7 mouse cellular contexts compared by ENCODE assay signal in genomic region chr2:167727161-167727560, GRCm38 (mm10). TPM values are rescaled to one million over a fixed set of nuclear protein-coding genes. Genes with fewer than 3 reads are reported as not detected.
DNase-seq lines count a peak whose midpoint lies in the region; ATAC-seq lines count a peak whose summit lies in the region.

No protein-coding gene starts in this region.

- intact Hi-C loops in left cerebral cortex, postnatal 4 days (cut with DNase I), result no loop called here

- 55% methylated on average over 13 of the region's 13 CpGs for WGBS in midbrain, embryonic 16.5 days
- 69% methylated on average over 13 of the region's 13 CpGs for WGBS in midbrain, embryonic 11.5 days

- H3K4me1 ChIP-seq in midbrain, embryonic 16.5 days (ENCODE audit: control insufficient read depth, insufficient read depth, low read length), result no peaks in the 10 kb centered on the region
- no peaks in the 10 kb centered on the region for H3K4me1 ChIP-seq in midbrain, embryonic 11.5 days (ENCODE audit: control insufficient read depth, insufficient read depth, low read length)

- H3K9me3 ChIP-seq in midbrain, embryonic 16.5 days (replicated peaks; ENCODE audit: control insufficient read depth, low read length, poor library complexity, severe bottlenecking), result no peaks in the 10 kb centered on the region
- no peaks in the 10 kb centered on the region for H3K9me3 ChIP-seq in midbrain, embryonic 11.5 days (ENCODE audit: control insufficient read depth, low read length)

- ATAC-seq in midbrain, embryonic 16.5 days, result peak; percentile 54; the same call in 1 of the 2 replicates
- ATAC-seq in midbrain, embryonic 11.5 days (ENCODE audit: low FRiP score), result no peak
- no peak for ATAC-seq in erythroblast, adult 5-6 weeks (replicated peaks; ENCODE audit: low FRiP score, poor library complexity, severe bottlenecking)

- no peak for DNase-seq in midbrain, embryonic 11.5 days (ENCODE audit: low spot score, missing footprints)
- peak; percentile 57 to 74 for DNase-seq in cerebellum, postnatal 10 days
- DNase-seq in kidney, adult 8-10 months, result peak; percentile 70 to 76
- DNase-seq in left cerebral cortex, postnatal 4 days, result peak; percentile 71
- peak; percentile 60 for DNase-seq in right cerebral cortex, postnatal 14 days

- H3K27ac ChIP-seq in midbrain, embryonic 16.5 days (ENCODE audit: low read length), result no peak overlapping the region
- H3K27ac ChIP-seq in midbrain, embryonic 11.5 days (ENCODE audit: low read depth, low read length), result no peak overlapping the region

- no peak overlapping the region for H3K4me3 ChIP-seq in midbrain, embryonic 16.5 days (ENCODE audit: low read depth, low read length)
- no peak overlapping the region for H3K4me3 ChIP-seq in midbrain, embryonic 11.5 days (ENCODE audit: low read depth, low read length)

- no peaks in the 10 kb centered on the region for H3K36me3 ChIP-seq in midbrain, embryonic 16.5 days (ENCODE audit: control insufficient read depth, insufficient read depth, low read length)
- no peaks in the 10 kb centered on the region for H3K36me3 ChIP-seq in midbrain, embryonic 11.5 days (ENCODE audit: control insufficient read depth, insufficient read depth, low read length)

- no peaks in the 10 kb centered on the region for H3K27me3 ChIP-seq in midbrain, embryonic 16.5 days (ENCODE audit: control insufficient read depth, insufficient read depth, low read depth, low read length)
- H3K27me3 ChIP-seq in midbrain, embryonic 11.5 days (ENCODE audit: control insufficient read depth, insufficient read depth, low read length), result no peaks in the 10 kb centered on the region

- H3K4me2 ChIP-seq in midbrain, embryonic 16.5 days (ENCODE audit: low read length), result no peak overlapping the region
- no peak overlapping the region for H3K4me2 ChIP-seq in midbrain, embryonic 11.5 days

- no peak overlapping the region for H3K9ac ChIP-seq in midbrain, embryonic 16.5 days (ENCODE audit: low read depth, low read length)
- no peak overlapping the region for H3K9ac ChIP-seq in midbrain, embryonic 11.5 days (ENCODE audit: low read length)

RNA-seq across cellular contexts. Expression of gene Tmem189, which starts 37.5 kb away (rescaled TPM):
- 29.7 and 30.3 TPM in 2 replicates for polyA plus RNA-seq in midbrain, embryonic 16.5 days (2015; fragmentation: Nextera tagmentation; extraction: Ambion mirVana)
- 25.1 and 31.5 TPM in 2 replicates for polyA plus RNA-seq in midbrain, embryonic 11.5 days (2014; fragmentation: Nextera tagmentation; extraction: Ambion mirVana)
- total RNA-seq in left cerebral cortex, postnatal 4 days (2021), result 10 to 100 TPM; 37.6 to 39.2 TPM
- total RNA-seq in erythroblast, adult 5-6 weeks (2015; ENCODE audit: low replicate concordance), result 19.6 and 20.8 TPM in 2 replicates
- 23.7 and 52.9 TPM in 2 replicates for total RNA-seq in erythroblast, adult 5-6 weeks (2017; ENCODE audit: low replicate concordance)

RNA-seq across cellular contexts. Expression of gene Cebpb, which starts 38.4 kb away (rescaled TPM):
- 0.37 and 0.60 TPM in 2 replicates for polyA plus RNA-seq in midbrain, embryonic 16.5 days (2015; fragmentation: Nextera tagmentation; extraction: Ambion mirVana)
- 2.3 and 2.5 TPM in 2 replicates for polyA plus RNA-seq in midbrain, embryonic 11.5 days (2014; fragmentation: Nextera tagmentation; extraction: Ambion mirVana)
- 1 to 10 TPM; 3.8 to 5.5 TPM for total RNA-seq in left cerebral cortex, postnatal 4 days (2021)
- total RNA-seq in erythroblast, adult 5-6 weeks (2015; ENCODE audit: low replicate concordance), result 8.8 and 9.0 TPM in 2 replicates
- total RNA-seq in erythroblast, adult 5-6 weeks (2017; ENCODE audit: low replicate concordance), result 7.3 and 14.8 TPM in 2 replicates
